Mouse (Mus musculus): ENCODE results near the gene Olfr1278. TPM values are rescaled to one million over a fixed set of nuclear protein-coding genes. Genes with fewer than 3 reads are reported as not detected.

The Olfr1278 gene
- polyA plus RNA-seq, 1 experiment from 2014 or later: not detected

GRCm38 (mm10) chr2:111335976-111336375, 46.0 kb downstream of the Olfr1278 start, which contains the start of gene Olfr1282:
TSS of gene Olfr1282 (minus strand) at chr2:111336076.
- H3K27me3 ChIP-seq (ENCODE audit: control insufficient read depth, insufficient read depth, low read length): no peaks in the 10 kb centered on the region
- H3K4me1 ChIP-seq (ENCODE audit: control insufficient read depth in 2 of 2, insufficient read depth in 2 of 2, low read length in 2 of 2): no peaks in the 10 kb centered on the region
- no peak for ATAC-seq (ENCODE audit: insufficient number of reproducible peaks, insufficient read depth, low FRiP score, low read depth)
- WGBS: 59% methylated on average over 2 of the region's 2 CpGs
- H3K27ac ChIP-seq (replicated peaks in 1 of 2; ENCODE audit: control insufficient read depth in 1 of 2, insufficient read depth in 1 of 2, low read depth in 2 of 2, low read length in 2 of 2): no peak within 1 kb of the TSS
- no peaks in the 10 kb centered on the region for H3K36me3 ChIP-seq (ENCODE audit: control insufficient read depth, insufficient read depth, low read length)
- no peaks in the 10 kb centered on the region for H3K9me3 ChIP-seq (ENCODE audit: control insufficient read depth, low read length)
- no peak within 1 kb of the TSS for H3K9ac ChIP-seq (ENCODE audit: low read length)
- H3K4me3 ChIP-seq (ENCODE audit: control insufficient read depth in 1 of 2, insufficient read depth in 1 of 2, low read depth in 1 of 2, low read length in 2 of 2): no peak within 1 kb of the TSS
- no peak within 1 kb of the TSS for H3K4me2 ChIP-seq (ENCODE audit: low read length)

Other genes with a start within 250 kb of the Olfr1278 start
- gene Gm13941, start 184.2 kb upstream of the Olfr1278 start, polyA plus RNA-seq (2014; fragmentation: Nextera tagmentation; extraction: Ambion mirVana): not detected in 2 replicates
- gene Gm15130, start 137.2 kb upstream of the Olfr1278 start, polyA plus RNA-seq (2014; fragmentation: Nextera tagmentation; extraction: Ambion mirVana): not detected in 2 replicates
- not detected in 2 replicates for gene 4930430A15Rik, start 60.5 kb upstream of the Olfr1278 start, polyA plus RNA-seq (2014; fragmentation: Nextera tagmentation; extraction: Ambion mirVana)
- not detected in 2 replicates for gene Olfr1275, start 54.9 kb upstream of the Olfr1278 start, polyA plus RNA-seq (2014; fragmentation: Nextera tagmentation; extraction: Ambion mirVana)
- not detected in 2 replicates for gene Olfr1276, start 35.6 kb upstream of the Olfr1278 start, polyA plus RNA-seq (2014; fragmentation: Nextera tagmentation; extraction: Ambion mirVana)
- gene Olfr1277, start 16.0 kb upstream of the Olfr1278 start, polyA plus RNA-seq (2014; fragmentation: Nextera tagmentation; extraction: Ambion mirVana): not detected in 2 replicates
- not detected in 2 replicates for gene Olfr1279, start 10.5 kb downstream of the Olfr1278 start, polyA plus RNA-seq (2014; fragmentation: Nextera tagmentation; extraction: Ambion mirVana)
- not detected in 2 replicates for gene Olfr1280, start 23.9 kb downstream of the Olfr1278 start, polyA plus RNA-seq (2014; fragmentation: Nextera tagmentation; extraction: Ambion mirVana)
- gene Olfr1281, start 36.4 kb downstream of the Olfr1278 start, polyA plus RNA-seq (2014; fragmentation: Nextera tagmentation; extraction: Ambion mirVana): not detected in 2 replicates
- gene Olfr1282, start 45.9 kb downstream of the Olfr1278 start, polyA plus RNA-seq (2014; fragmentation: Nextera tagmentation; extraction: Ambion mirVana): not detected in 2 replicates
- not detected in 2 replicates for gene Olfr1283, start 76.7 kb downstream of the Olfr1278 start, polyA plus RNA-seq (2014; fragmentation: Nextera tagmentation; extraction: Ambion mirVana)
- gene Olfr1284, start 85.4 kb downstream of the Olfr1278 start, polyA plus RNA-seq (2014; fragmentation: Nextera tagmentation; extraction: Ambion mirVana): not detected in 2 replicates
- not detected in 2 replicates for gene Olfr1286, start 133.0 kb downstream of the Olfr1278 start, polyA plus RNA-seq (2014; fragmentation: Nextera tagmentation; extraction: Ambion mirVana)
- gene Olfr1287, start 159.0 kb downstream of the Olfr1278 start, polyA plus RNA-seq (2014; fragmentation: Nextera tagmentation; extraction: Ambion mirVana): not detected in 2 replicates
- not detected in 2 replicates for gene Olfr1288, start 184.0 kb downstream of the Olfr1278 start, polyA plus RNA-seq (2014; fragmentation: Nextera tagmentation; extraction: Ambion mirVana)
- not detected in 2 replicates for gene Olfr1289, start 190.7 kb downstream of the Olfr1278 start, polyA plus RNA-seq (2014; fragmentation: Nextera tagmentation; extraction: Ambion mirVana)
- gene Olfr1290, start 203.7 kb downstream of the Olfr1278 start, polyA plus RNA-seq (2014; fragmentation: Nextera tagmentation; extraction: Ambion mirVana): not detected in 2 replicates
- not detected in 2 replicates for gene Olfr1291-ps1, start 207.0 kb downstream of the Olfr1278 start, polyA plus RNA-seq (2014; fragmentation: Nextera tagmentation; extraction: Ambion mirVana)
- gene Olfr1293-ps, start 235.1 kb downstream of the Olfr1278 start, polyA plus RNA-seq (2014; fragmentation: Nextera tagmentation; extraction: Ambion mirVana): not detected in 2 replicates

All from heart, embryonic 14.5 days (tissue).